Mouse (Mus musculus) embryonic facial prominence, embryonic 10.5 days (tissue): ENCODE data around the gene Rab11fip3. TPM values are rescaled to one million over a fixed set of nuclear protein-coding genes. Genes with fewer than 3 reads are reported as not detected.
"Not testable (repeated sequence)": the region's sequence is repeated elsewhere in the genome, so short reads cannot be mapped to it uniquely, and the experiment has no call there.

Experiments
- DNase-seq: peaks from one replicate; pipeline ENCODE4 v3.0.0-alpha.2; 2017; ENCODE audit warnings: low spot score
- H3K27ac ChIP-seq: fragments of 300-500 bp; sonication (generic); replicated peaks from 2 replicates; pipeline ENCODE4 v1.5.1; 2016; ENCODE audit warnings: mild to moderate bottlenecking
- H3K27me3 ChIP-seq: fragments of 300-500 bp; sonication (generic); replicated peaks from 2 replicates; pipeline ENCODE4 v1.6.1; 2016; ENCODE audit warnings: low read depth, mild to moderate bottlenecking; ENCODE audit not compliant: poor library complexity, severe bottlenecking
- H3K36me3 ChIP-seq: fragments of 300-500 bp; sonication (generic); replicated peaks from 2 replicates; pipeline ENCODE4 v1.6.1; 2016; ENCODE audit warnings: mild to moderate bottlenecking, moderate library complexity
- H3K4me1 ChIP-seq: fragments of 300-500 bp; sonication (generic); 2 replicates; pipeline ENCODE4 v1.6.1; 2016
- H3K4me3 ChIP-seq: fragments of 300-500 bp; sonication (generic); 2 replicates; pipeline ENCODE4 v1.5.1; 2016; ENCODE audit warnings: mild to moderate bottlenecking, moderate library complexity
- H3K9me3 ChIP-seq: fragments of 300-500 bp; sonication (generic); 2 replicates; pipeline ENCODE4 v1.6.1; 2016; ENCODE audit warnings: mild to moderate bottlenecking
- WGBS: fragments of 180-500 bp; shearing (Covaris S2); methylation state at CpG from one replicate; pipeline ENCODE4 v1.1.7; 2016; 5-methylcytosine and 5-hydroxymethylcytosine counted together
- polyA plus RNA-seq: library from polyadenylated mRNA; unstranded; fragments of >200 nt; fragmentation: Nextera tagmentation; extraction: Ambion mirVana; gene quantifications from 2 replicates; pipeline ENCODE4 v1.2.1, GENCODE M21; 2016

Rab11fip3 gene
- polyA plus RNA-seq: 24.5 and 25.3 TPM in 2 replicates

DNA sequence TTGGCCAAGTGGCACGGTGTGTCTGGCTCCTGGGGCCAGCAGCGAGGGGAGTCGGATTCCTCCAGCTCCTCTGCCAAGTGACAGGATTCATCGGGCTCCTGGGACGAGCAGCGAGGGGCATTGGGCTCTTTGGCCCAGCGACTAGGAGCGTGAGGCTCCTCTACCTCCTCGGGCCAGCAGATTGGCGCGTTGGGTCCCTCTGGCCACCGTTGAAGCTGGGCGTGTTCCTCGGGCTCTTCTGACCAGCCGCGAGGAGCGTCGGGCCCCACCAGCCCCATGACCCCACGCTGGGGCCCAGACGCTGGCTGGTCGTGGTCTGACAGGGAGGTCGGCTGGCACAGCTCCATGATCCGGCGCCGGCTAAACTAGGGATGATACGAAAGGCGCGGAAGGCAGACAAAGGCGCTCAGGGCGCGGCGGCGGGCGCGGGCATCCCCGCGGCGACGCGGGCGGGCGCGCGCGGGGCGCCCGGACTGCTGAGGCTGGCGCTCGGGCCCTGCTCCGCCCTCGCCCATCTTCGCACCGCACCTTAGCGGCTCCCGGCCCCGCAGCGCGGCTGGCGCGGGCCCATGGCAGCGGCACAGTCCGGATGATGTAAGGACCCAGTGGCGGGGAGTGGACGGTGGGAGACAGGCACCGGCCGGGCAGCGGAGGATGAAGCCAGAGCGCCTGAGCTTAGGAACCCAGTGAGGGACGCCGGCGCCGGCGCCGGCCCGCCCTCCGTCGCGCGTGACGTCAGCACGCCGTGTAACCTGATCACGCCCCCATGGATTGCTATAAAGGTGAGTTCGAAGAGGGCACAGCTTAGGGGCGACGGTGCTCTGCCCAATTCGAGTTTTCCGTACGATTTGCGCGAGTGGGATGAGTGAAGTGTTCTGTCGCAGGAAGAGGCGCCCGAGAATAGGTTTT, at the start of gene Rab11fip3:
Rab11fip3 (minus strand) TSS at position 725 of the 909 bp plus-strand sequence.
- Histone ChIP-seq H3K27me3 (peaks cover 31% of the 10 kb centered on the region), H3K4me1 (peaks cover 51% of the 10 kb centered on the region), H3K4me3 (peak within 1 kb of the TSS; percentile 90), H3K9me3 (no peaks in the 10 kb centered on the region), H3K36me3 (peaks cover 26% of the 10 kb centered on the region), H3K27ac (peak within 1 kb of the TSS; percentile 94)
- WGBS: under 1% methylated on average over 94 of the region's 94 CpGs
- peak; percentile 93 for DNase-seq

- Histone ChIP-seq H3K27ac (no peak overlapping the region), H3K36me3 (no peaks in the 10 kb centered on the region), H3K4me3 (no peak overlapping the region), H3K4me1 (peaks cover 22% of the 10 kb centered on the region), H3K9me3 (no peaks in the 10 kb centered on the region), H3K27me3 (peaks cover 82% of the 10 kb centered on the region)
- WGBS: 86% methylated on average over 17 of the region's 17 CpGs
- no peak for DNase-seq
These were observed 47.3 kb upstream of the Rab11fip3 start for GRCm38 (mm10) chr17:26116503-26117258.

DNA sequence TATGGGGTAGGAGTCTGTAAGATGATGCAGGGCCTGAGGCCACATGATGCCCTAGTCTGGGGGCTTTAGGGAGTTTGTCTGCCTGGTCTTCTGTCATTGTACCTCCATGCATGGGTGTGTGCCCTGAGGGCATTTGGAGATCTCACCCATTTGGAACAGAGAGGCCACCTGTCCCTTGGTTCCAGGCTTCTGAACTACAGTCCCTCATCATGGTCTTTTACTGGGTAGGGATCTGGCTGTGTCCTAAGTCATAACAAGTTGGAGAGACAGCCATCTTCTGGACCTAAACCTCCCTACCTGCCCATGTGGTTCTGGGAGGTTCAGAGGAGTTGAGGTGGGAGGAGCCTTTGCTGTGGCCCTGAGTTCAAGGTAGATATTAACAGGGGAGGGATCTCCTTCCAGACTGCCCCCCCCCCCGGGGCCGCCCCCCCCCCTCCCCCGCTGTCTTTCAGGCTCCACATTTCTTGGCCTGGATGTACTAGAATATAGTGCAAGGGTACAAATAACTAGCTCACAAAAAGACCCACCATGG, 46.7 kb upstream of the Rab11fip3 start:
- no peak for DNase-seq
- H3K9me3 ChIP-seq: no peaks in the 10 kb centered on the region
- peaks cover 89% of the 10 kb centered on the region for H3K27me3 ChIP-seq
- no peaks in the 10 kb centered on the region for H3K36me3 ChIP-seq
- H3K27ac ChIP-seq: no peak overlapping the region
- 69% methylated on average over 3 of the region's 3 CpGs for WGBS
- peaks cover 27% of the 10 kb centered on the region for H3K4me1 ChIP-seq
- no peak overlapping the region for H3K4me3 ChIP-seq

- no peak for DNase-seq
- Histone ChIP-seq H3K36me3 (no peaks in the 10 kb centered on the region), H3K27ac (no peak overlapping the region), H3K9me3 (no peaks in the 10 kb centered on the region), H3K27me3 (peaks cover 96% of the 10 kb centered on the region), H3K4me1 (peaks cover 28% of the 10 kb centered on the region), H3K4me3 (no peak overlapping the region)
- WGBS: 87% methylated on average over 7 of the region's 7 CpGs
These were observed 46.0 kb upstream of the Rab11fip3 start for GRCm38 (mm10) chr17:26115205-26115898.

DNA sequence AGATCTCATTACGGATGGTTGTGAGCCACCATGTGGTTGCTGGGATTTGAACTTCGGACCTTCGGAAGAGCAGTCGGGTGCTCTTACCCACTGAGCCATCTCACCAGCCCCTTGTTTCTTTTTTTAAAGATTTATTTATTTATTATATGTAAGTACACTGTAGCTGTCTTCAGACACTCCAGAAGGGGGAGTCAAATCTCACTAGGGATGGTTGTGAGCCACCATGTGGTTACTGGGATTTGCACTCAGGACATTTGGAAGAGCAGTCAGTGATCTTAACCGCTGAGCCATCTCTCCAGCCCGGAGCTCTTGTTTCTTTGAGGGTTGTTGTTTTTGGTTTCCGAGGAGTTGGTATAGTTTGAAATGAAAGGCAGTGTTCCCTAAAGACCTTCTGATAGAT, 45.1 kb upstream of the Rab11fip3 start:
- not testable (repeated sequence) for H3K4me3 ChIP-seq, H3K27ac ChIP-seq, H3K36me3 ChIP-seq, DNase-seq, H3K9me3 ChIP-seq
- Histone ChIP-seq H3K4me1 (peaks cover 26% of the 10 kb centered on the region), H3K27me3 (peaks cover 97% of the 10 kb centered on the region)
- WGBS: 69% methylated on average over 7 of the region's 7 CpGs

DNA sequence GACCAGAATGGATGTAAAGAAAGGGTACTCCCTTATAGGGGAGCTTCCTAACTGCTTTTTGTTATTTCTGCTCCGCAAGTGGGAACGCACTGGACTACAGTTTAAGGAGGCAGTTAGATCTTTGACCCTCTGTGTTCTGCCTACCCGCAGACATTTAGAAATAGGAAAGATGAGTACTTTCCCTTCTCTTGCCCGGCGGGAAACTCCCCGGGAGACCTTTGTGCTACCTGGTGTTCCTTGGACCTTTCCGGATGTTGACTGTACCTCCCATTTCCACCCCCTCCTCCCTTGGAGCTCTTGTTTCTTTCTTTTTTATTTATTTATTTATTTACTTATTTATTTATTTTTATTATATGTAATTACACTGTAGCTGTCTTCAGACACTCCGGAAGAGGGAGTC, 44.7 kb upstream of the Rab11fip3 start:
- no peak for DNase-seq
- H3K4me1 ChIP-seq: peaks cover 26% of the 10 kb centered on the region
- H3K9me3 ChIP-seq: no peaks in the 10 kb centered on the region
- H3K36me3 ChIP-seq: no peaks in the 10 kb centered on the region
- 14% methylated on average over 8 of the region's 8 CpGs for WGBS
- H3K27ac ChIP-seq: no peak overlapping the region
- H3K4me3 ChIP-seq: peak overlapping the region; percentile 81
- peaks cover 97% of the 10 kb centered on the region for H3K27me3 ChIP-seq

GRCm38 (mm10) chr17:26113181-26113948, 44.0 kb upstream of the Rab11fip3 start, which contains the start of gene Tmem8:
TSS of gene Tmem8 (plus strand) at chr17:26113299.
- Histone ChIP-seq H3K36me3 (no peaks in the 10 kb centered on the region), H3K4me3 (peak within 1 kb of the TSS; percentile 81), H3K4me1 (peaks cover 26% of the 10 kb centered on the region), H3K9me3 (no peaks in the 10 kb centered on the region), H3K27ac (peak within 1 kb of the TSS; percentile 66), H3K27me3 (peaks cover 95% of the 10 kb centered on the region)
- under 1% methylated on average over 75 of the region's 75 CpGs for WGBS
- peak; percentile 77 for DNase-seq

- H3K4me1 ChIP-seq: peaks cover 26% of the 10 kb centered on the region
- no peaks in the 10 kb centered on the region for H3K36me3 ChIP-seq
- H3K9me3 ChIP-seq: no peaks in the 10 kb centered on the region
- DNase-seq: no peak
- no peak overlapping the region for H3K27ac ChIP-seq
- peaks cover 89% of the 10 kb centered on the region for H3K27me3 ChIP-seq
- 18% methylated on average over 14 of the region's 14 CpGs for WGBS
- H3K4me3 ChIP-seq: peak overlapping the region; percentile 81
These were observed 43.4 kb upstream of the Rab11fip3 start for GRCm38 (mm10) chr17:26112751-26113150.

GRCm38 (mm10) chr17:26111722-26112121, 42.4 kb upstream of the Rab11fip3 start:
- Histone ChIP-seq H3K4me1 (peaks cover 26% of the 10 kb centered on the region), H3K27ac (no peak overlapping the region), H3K9me3 (no peaks in the 10 kb centered on the region), H3K4me3 (no peak overlapping the region), H3K27me3 (peaks cover 79% of the 10 kb centered on the region), H3K36me3 (no peaks in the 10 kb centered on the region)
- no peak for DNase-seq
- 18% methylated on average over 4 of the region's 4 CpGs for whole genome bisulfite sequencing

- Histone ChIP-seq H3K9me3 (no peaks in the 10 kb centered on the region), H3K4me3 (0 out of 2 replicates have a peak overlapping the region, but pooled peaks have one; percentile 0), H3K4me1 (peaks cover 26% of the 10 kb centered on the region), H3K36me3 (no peaks in the 10 kb centered on the region), H3K27me3 (peaks cover 72% of the 10 kb centered on the region), H3K27ac (no peak overlapping the region)
- DNase-seq: no peak
- 1% methylated on average over 4 of the region's 4 CpGs for WGBS
These were observed 41.7 kb upstream of the Rab11fip3 start for GRCm38 (mm10) chr17:26111024-26111423.

GRCm38 (mm10) chr17:26110156-26110555, 40.8 kb upstream of the Rab11fip3 start:
- H3K9me3 ChIP-seq: no peaks in the 10 kb centered on the region
- peaks cover 63% of the 10 kb centered on the region for H3K27me3 ChIP-seq
- no peaks in the 10 kb centered on the region for H3K36me3 ChIP-seq
- H3K4me3 ChIP-seq: no peak overlapping the region
- H3K27ac ChIP-seq: no peak overlapping the region
- no peak for DNase-seq
- 18% methylated on average over 4 of the region's 4 CpGs for WGBS
- peaks cover 26% of the 10 kb centered on the region for H3K4me1 ChIP-seq
